Mouse (Mus musculus) lung, embryonic 14.5 days (tissue): ENCODE results near the gene Efna5. TPM values are rescaled to one million over a fixed set of nuclear protein-coding genes. Genes with fewer than 3 reads are reported as not detected.

Source experiments
- ATAC-seq: fragments of 200-750 bp; cut with Nextera tagmentation; 2 replicates; pipeline ENCODE4 v1.8.0; 2017; ENCODE audit warnings: mild to moderate bottlenecking, moderate TSS enrichment, moderate library complexity; ENCODE audit not compliant: insufficient read depth
- DNase-seq: peaks from one replicate; pipeline ENCODE4 v3.0.0-alpha.2; 2015
- H3K27ac ChIP-seq: fragments of 300-500 bp; sonication (generic); 2 replicates; pipeline ENCODE4 v1.5.1; 2014; ENCODE audit warnings: low read depth, mild to moderate bottlenecking, moderate library complexity
- H3K27me3 ChIP-seq: fragments of 300-500 bp; sonication (generic); 2 replicates; pipeline ENCODE4 v1.6.1; 2014; ENCODE audit warnings: low read length, control low read depth; ENCODE audit not compliant: insufficient read depth
- H3K36me3 ChIP-seq: fragments of 300-500 bp; sonication (generic); 2 replicates; pipeline ENCODE4 v1.6.1; 2014; ENCODE audit warnings: control low read depth; ENCODE audit not compliant: insufficient read depth
- H3K4me1 ChIP-seq: fragments of 300-500 bp; sonication (generic); 2 replicates; pipeline ENCODE4 v1.6.1; 2014; ENCODE audit warnings: antibody characterized with exemption, control low read depth; ENCODE audit not compliant: insufficient read depth
- H3K4me2 ChIP-seq: fragments of 300-500 bp; sonication (generic); 2 replicates; pipeline ENCODE4 v1.6.1; 2014; ENCODE audit warnings: mild to moderate bottlenecking
- H3K4me3 ChIP-seq: fragments of 300-500 bp; sonication (generic); 2 replicates; pipeline ENCODE4 v1.5.1; 2014; ENCODE audit warnings: low read depth, low read length
- H3K9ac ChIP-seq: fragments of 300-500 bp; sonication (generic); 2 replicates; pipeline ENCODE4 v1.6.1; 2014
- H3K9me3 ChIP-seq: fragments of 300-500 bp; sonication (generic); 2 replicates; pipeline ENCODE4 v1.6.1; 2016; ENCODE audit warnings: low read depth, low read length, control low read depth
- CTCF ChIP-seq: IDR thresholded peaks from 2 replicates; pipeline ENCODE4 v1.5.1; 2016; ENCODE audit warnings: antibody characterized with exemption, low read depth
- WGBS: fragments of 180-500 bp; shearing (Covaris S2); extraction: QIAGEN DNeasy Blood & Tissue Kit; methylation state at CpG from one replicate; pipeline ENCODE4 v1.1.7; 2014; 5-methylcytosine and 5-hydroxymethylcytosine counted together
- polyA plus RNA-seq: library from polyadenylated mRNA; unstranded; fragments of >200 nt; fragmentation: Nextera tagmentation; extraction: Ambion mirVana; gene quantifications from 2 replicates; pipeline ENCODE4 v1.2.1, GENCODE M21; 2014

The Efna5 gene
- polyA plus RNA-seq, 1 experiment from 2014 or later: 14.8 TPM

DNA sequence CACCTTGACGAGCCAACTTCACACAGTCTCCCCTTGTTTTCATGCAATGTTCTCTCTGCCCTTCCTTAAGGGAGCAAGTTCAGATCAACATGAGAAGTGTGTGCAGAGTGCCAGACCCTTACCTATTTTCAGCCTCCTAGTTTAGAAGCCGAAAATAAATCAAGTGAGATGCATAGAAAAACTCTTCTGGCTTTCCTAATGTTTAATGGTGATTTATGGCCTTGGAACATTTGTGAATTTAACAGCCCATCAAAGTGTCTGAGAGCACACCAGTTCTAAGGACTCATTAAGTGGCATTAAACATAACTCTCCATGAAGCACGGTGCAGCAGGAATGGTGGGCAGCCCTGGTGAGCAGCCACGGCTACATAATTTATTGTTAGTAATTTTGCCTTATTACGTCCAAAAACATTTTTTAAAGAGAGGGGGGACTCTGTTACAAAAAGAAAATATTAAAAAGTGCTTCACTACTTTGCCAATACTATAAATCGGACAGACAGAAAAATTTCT is 44.5 kb downstream of the Efna5 start:
- no peaks in the 10 kb centered on the region for H3K9me3 ChIP-seq
- no peak for TF ChIP-seq CTCF
- H3K27ac ChIP-seq: no peak overlapping the region
- H3K4me3 ChIP-seq: no peak overlapping the region
- H3K9ac ChIP-seq: no peak overlapping the region
- DNase-seq (no peak), ATAC-seq (no peak)
- WGBS: 69% methylated on average over 6 of the region's 6 CpGs
- H3K36me3 ChIP-seq: no peaks in the 10 kb centered on the region
- no peaks in the 10 kb centered on the region for H3K4me1 ChIP-seq
- H3K27me3 ChIP-seq: no peaks in the 10 kb centered on the region
- no peak overlapping the region for H3K4me2 ChIP-seq

DNA sequence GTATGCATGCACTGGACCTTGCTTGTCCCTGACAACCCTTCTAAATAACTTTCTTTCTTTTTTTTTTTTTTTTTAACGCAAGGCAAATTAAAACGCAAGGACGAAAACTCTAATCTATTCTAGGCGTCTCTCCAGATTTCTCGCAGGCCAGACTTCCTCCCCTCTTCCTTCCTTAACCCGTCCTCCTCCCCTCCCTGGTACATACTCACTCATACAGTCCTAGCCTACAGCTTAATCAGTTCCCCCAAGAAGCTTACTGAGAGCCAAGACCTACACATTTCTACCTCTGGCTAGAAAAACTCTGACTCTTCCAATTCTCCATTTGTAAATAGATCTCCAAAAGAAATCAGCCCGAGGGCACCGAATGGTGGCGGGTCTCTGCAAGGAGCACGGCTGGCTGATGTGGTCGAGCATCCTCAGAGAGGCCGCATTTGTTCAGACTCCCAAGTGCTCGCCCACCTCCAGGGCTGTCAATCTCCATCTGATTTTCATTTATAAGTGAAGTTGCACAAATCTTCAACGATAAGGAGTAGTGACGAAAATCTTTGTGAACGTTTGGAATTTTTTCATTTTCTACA is 48.5 kb downstream of the Efna5 start:
- H3K4me1 ChIP-seq: no peaks in the 10 kb centered on the region
- DNase-seq (no peak), ATAC-seq (no peak)
- 71% methylated on average over 16 of the region's 16 CpGs for WGBS
- no peak overlapping the region for H3K4me2 ChIP-seq
- no peak for TF ChIP-seq CTCF
- H3K27ac ChIP-seq: no peak overlapping the region
- no peak overlapping the region for H3K4me3 ChIP-seq
- H3K9me3 ChIP-seq: no peaks in the 10 kb centered on the region
- no peaks in the 10 kb centered on the region for H3K27me3 ChIP-seq
- no peaks in the 10 kb centered on the region for H3K36me3 ChIP-seq
- no peak overlapping the region for H3K9ac ChIP-seq

- DNase-seq (no peak), ATAC-seq (no peak)
- H3K9me3 ChIP-seq: no peaks in the 10 kb centered on the region
- no peak overlapping the region for H3K27ac ChIP-seq
- H3K4me2 ChIP-seq: no peak overlapping the region
- no peaks in the 10 kb centered on the region for H3K27me3 ChIP-seq
- WGBS: 54% methylated on average over 6 of the region's 6 CpGs
- no peak overlapping the region for H3K4me3 ChIP-seq
- no peaks in the 10 kb centered on the region for H3K4me1 ChIP-seq
- no peak for TF ChIP-seq CTCF
- H3K36me3 ChIP-seq: no peaks in the 10 kb centered on the region
- no peak overlapping the region for H3K9ac ChIP-seq
Observed at GRCm38 (mm10) chr17:62827549-62827948, 53.6 kb downstream of the Efna5 start.

DNA sequence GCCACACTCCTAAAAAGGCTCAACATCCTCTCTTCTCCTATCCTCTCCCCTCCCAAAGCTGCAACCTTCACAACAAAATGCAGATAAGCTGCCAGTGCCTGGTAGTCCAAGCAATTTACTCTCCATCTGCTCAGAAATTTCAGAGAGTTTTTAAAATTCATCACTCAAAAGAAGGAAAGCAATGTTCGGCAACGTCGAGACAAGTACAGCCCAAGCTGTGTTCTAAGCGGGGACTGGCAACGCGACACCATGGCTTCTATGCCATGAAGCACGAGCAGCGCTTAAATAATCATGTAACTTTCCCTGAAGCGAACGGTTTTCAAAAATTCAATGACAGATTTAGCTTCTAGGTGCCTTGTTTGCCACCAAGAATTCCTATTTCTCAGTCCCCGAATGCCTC is 59.9 kb downstream of the Efna5 start:
- ATAC-seq (no peak), DNase-seq (no peak)
- Histone ChIP-seq H3K4me3 (no peak overlapping the region), H3K9ac (no peak overlapping the region), H3K36me3 (no peaks in the 10 kb centered on the region), H3K27ac (no peak overlapping the region), H3K9me3 (no peaks in the 10 kb centered on the region), H3K4me1 (peaks cover 4% of the 10 kb centered on the region; the same call in 1 of the 2 replicates), H3K4me2 (no peak overlapping the region), H3K27me3 (no peaks in the 10 kb centered on the region)
- no peak for TF ChIP-seq CTCF
- 79% methylated on average over 11 of the region's 11 CpGs for WGBS

DNA sequence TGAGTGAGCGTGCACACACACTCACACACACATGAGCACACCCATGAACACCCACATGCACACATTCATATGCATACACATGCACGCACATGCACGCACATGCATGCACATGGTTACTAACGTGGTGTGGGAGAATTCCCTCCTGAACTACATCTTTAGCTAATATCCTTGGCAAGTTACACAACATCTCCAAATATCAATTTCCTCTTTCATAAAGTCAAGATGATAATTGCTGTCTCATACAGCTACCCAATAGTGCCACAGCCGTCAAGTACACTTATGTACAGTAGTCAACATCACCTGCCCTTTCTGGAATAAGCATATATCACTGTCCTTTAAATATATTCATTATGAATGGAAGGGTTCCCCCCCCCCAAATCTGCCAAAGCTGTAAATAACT is 61.2 kb downstream of the Efna5 start:
- H3K4me2 ChIP-seq: no peak overlapping the region
- 88% methylated on average over 5 of the region's 5 CpGs for WGBS
- DNase-seq (no peak), ATAC-seq (no peak)
- no peak for TF ChIP-seq CTCF
- H3K9me3 ChIP-seq: no peaks in the 10 kb centered on the region
- H3K4me3 ChIP-seq: no peak overlapping the region
- H3K27ac ChIP-seq: no peak overlapping the region
- H3K9ac ChIP-seq: no peak overlapping the region
- no peaks in the 10 kb centered on the region for H3K27me3 ChIP-seq
- H3K36me3 ChIP-seq: no peaks in the 10 kb centered on the region
- H3K4me1 ChIP-seq: peaks cover 4% of the 10 kb centered on the region; the same call in 1 of the 2 replicates

- no peaks in the 10 kb centered on the region for H3K27me3 ChIP-seq
Observed at GRCm38 (mm10) chr17:62818821-62819220, 62.3 kb downstream of the Efna5 start.

DNA sequence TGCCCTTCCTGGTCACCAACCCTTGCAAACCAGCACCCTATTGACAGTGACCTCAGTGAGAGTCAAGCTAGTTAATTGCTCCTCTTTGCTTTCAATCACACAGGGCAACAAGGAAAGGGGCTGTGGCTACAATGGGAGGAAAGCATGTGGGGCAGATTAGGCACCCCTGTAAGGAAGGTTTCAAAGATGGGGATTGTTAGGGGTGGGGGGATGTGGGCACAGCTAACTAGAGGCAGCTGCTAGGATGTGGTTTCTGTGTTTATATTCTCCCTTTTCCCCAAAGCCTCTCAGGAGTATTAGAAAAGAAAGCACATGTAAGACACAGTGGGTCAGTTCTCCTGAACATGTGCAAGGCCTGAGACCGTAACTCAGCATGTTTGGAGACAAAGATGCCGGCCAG is 62.8 kb downstream of the Efna5 start:
- no peak for DNase-seq
- ATAC-seq: no peak
- TF ChIP-seq CTCF: no peak

More at GRCm38 (mm10) chr17:62818821-62819220, 62.3 kb downstream of the Efna5 start:
- no peak for TF ChIP-seq CTCF
- DNase-seq: peak; percentile 38
- ATAC-seq: no peak; the same call in 1 of the 2 replicates
- H3K36me3 ChIP-seq: no peaks in the 10 kb centered on the region
- no peak overlapping the region for H3K4me3 ChIP-seq
- no peaks in the 10 kb centered on the region for H3K9me3 ChIP-seq
- H3K27ac ChIP-seq: no peak overlapping the region
- H3K9ac ChIP-seq: no peak overlapping the region
- WGBS: 13% methylated on average over 8 of the region's 8 CpGs
- H3K4me1 ChIP-seq: peaks cover 4% of the 10 kb centered on the region; the same call in 1 of the 2 replicates
- H3K4me2 ChIP-seq: 0 out of 2 replicates have a peak overlapping the region, but pooled peaks have one; percentile 13

More for the DNA sequence above, 62.8 kb downstream of the Efna5 start:
- Histone ChIP-seq H3K27me3 (no peaks in the 10 kb centered on the region), H3K9me3 (no peaks in the 10 kb centered on the region), H3K4me1 (peaks cover 4% of the 10 kb centered on the region; the same call in 1 of the 2 replicates), H3K4me3 (no peak overlapping the region), H3K27ac (no peak overlapping the region), H3K9ac (no peak overlapping the region), H3K36me3 (no peaks in the 10 kb centered on the region), H3K4me2 (no peak overlapping the region)
- 50% methylated on average over 2 of the region's 2 CpGs for WGBS
